Mouse (Mus musculus): Measurements from ENCODE around the gene Hoxd13.

Gene Hoxd13

DNA sequence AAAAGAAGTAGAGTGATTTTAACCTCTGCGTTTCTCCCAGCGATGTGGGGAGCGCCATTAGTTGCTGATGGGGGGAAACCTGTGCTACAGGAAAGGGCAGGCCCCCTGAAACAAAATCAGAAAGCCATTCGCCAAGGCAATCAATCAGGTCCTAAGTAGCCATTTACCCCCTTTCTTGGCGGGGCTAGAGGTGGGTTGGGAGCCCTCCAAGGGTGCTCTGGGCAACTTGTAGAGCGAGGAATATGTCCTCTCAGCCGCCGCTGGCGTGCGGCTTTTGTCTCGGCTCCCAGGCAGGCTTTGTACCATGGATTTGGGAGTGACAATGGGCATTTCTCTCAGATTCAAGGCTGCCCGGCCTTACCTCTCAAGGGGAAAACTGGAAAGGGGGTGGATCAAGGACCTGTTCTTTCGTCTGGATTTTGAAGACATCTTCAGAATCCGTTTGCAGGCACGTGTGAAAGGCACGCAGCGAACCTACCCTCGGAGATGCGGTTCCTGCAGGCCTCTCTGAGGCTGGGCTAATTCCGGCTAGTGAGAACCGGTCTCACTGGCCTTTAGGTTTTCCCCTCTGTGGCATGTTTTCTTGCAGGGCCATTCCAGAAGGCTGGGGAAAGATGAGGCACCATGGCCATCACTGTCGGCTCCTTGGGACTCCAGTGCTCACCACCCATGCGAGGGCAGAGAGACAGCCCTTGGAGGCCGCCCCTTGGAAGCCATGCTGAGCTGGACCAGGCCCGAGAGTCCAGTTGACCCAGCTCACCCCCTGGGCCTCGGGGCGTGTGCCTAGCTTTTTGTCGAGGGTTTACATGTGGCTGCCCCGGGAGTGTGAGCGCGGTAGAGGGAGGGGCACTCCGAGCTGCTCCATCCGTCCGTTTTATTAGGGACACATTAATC lies 28.6 kb downstream of the Hoxd13 start:
- no peak for DNase-seq

DNA sequence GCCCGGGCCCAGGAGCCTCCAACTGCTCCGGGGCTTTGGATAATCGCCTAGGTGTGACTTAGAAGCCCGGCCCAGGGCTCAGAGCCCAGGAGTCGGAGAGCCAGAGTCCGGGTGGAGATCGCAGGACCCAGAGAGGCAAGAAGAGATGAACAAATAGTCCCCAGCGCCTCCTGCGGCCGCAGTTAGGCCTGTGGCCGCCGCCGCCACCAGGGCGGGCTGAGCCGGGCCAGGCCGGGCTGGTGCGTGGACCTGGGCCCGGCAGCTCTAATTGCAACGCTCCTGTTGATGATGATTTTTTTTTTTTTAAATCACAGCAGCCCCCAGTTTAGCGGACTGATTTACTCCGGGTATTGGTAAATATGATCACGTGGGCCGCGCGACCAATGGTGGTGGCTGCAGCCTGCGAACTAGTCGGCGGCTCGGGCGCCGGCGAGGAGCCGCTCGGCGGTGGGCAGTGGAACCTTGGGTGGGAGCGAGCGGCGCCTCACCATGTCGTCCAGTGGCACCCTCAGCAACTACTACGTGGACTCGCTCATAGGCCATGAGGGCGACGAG lies 29.5 kb downstream of the Hoxd13 start, which contains the start of gene Hoxd9:
Gene Hoxd9, plus strand, starts transcription at position 161 of the 555 bp plus-strand sequence.
- no peak for DNase-seq

DNA sequence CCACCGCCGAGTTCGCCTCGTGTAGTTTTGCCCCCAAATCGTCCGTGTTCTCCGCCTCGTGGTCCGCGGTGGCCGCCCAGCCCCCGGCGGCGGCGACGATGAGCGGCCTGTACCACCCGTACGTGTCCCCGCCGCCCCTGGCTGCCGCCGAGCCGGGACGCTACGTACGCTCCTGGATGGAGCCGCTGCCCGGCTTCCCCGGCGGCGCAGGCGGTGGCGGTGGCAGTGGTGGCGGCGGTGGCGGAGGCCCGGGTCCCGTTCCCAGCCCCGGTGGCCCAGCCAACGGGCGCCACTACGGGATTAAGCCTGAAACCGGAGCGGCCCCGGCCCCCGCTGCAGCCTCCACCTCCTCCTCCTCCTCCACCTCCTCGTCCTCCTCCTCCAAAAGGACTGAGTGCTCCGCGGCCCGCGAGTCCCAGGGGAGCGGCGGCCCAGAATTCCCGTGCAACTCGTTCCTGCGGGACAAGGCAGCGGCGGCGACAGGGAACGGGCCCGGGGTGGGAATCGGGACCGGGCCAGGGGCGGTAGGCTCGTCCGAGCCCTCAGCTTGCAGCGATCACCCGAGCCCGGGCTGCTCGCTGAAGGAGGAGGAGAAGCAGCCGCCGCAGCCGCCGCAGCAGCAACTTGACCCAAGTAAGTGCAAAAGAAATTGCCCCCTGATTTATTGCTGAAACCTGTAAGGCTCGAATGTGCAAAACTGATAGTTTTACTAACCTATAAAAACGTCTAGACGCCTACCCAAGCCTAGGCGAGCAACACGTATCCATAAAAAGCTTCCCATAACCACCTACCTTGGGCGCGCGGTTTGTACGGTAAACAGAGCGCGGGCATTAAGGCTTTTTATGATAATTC lies 30.3 kb downstream of the Hoxd13 start:
- no peak for DNase-seq

DNA sequence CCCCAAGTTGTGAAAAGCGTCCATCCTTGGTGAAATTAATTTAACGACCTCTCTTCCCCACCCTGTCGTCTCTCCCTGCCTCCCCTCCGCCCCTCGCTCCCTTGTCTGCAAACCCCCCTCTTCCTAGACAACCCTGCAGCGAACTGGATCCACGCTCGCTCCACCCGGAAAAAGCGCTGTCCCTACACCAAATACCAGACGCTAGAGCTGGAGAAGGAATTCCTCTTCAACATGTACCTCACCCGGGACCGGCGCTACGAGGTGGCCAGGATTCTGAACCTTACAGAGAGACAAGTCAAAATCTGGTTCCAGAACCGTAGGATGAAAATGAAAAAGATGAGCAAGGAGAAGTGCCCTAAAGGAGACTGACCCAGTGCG lies 30.9 kb downstream of the Hoxd13 start:
- DNase-seq = no peak

DNA sequence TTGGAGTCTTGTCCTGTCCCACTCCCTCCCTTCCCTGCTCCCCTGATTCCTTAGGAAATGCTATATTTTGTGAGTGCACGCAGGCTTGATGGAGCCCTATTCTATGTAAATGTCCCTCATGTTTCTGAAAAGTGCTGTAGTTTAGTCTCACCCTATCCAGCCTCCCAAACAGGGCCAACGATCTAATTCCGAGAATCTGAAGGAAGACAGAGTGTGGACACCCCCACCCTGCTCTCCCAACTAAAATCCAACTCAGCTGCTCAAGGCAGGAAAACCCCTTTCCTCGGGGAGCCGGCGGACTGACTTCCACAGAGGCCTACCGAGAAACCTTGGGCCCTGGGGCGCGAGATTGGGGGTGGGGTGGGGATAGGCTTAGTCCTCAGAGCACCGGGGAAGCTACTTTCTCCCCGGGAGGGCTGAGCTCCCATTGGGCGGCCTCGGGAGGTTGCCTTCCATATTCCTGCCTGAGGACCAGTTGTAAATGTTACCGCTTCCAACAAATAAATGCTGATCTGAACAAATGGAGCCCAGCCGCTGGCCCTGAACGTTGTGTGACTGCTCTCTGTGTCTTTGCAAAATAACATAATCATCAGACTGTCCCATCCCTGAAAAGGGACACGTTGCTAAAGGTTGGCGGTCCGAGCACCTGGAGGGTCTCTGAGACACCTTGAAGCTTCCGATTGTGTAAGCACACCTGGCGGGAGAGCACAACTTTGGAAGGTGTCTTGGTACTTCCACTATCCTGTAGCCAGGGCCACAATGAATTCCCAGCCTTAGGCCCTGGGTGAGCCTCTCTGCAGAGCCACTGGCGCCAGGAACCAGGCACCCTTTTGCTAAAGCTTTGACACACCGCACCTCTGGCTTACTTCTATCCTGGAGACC lies 31.8 kb downstream of the Hoxd13 start:
- no peak for DNase-seq

DNA sequence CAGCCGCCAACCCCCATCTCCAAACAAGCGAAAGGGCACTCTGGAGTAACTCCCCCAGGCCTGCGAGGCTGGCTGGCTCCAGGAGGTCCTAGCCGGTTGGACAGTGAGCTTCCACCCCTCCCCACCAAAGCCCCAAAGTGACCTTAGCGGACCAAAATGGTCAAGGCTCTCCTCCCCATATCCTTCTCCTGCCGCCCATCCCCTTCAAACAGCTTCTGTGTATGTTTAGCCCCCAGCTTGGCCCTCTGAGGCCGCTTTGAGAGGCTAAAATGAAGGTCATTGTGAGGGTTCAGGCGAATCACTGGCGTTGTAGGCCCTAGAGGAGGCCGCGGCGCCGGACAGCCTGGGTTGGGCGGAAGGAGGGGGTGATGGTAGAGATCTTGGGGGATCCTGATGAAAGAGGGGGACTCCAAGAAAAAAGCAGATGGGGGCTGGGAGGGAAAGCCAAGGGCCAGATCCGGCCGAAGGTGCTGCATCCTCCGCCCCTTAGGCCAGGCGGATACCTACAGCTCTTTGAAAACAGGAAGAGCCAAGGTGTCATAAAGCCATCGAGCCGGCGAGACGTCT lies 32.5 kb downstream of the Hoxd13 start:
- DNase-seq = no peak

DNA sequence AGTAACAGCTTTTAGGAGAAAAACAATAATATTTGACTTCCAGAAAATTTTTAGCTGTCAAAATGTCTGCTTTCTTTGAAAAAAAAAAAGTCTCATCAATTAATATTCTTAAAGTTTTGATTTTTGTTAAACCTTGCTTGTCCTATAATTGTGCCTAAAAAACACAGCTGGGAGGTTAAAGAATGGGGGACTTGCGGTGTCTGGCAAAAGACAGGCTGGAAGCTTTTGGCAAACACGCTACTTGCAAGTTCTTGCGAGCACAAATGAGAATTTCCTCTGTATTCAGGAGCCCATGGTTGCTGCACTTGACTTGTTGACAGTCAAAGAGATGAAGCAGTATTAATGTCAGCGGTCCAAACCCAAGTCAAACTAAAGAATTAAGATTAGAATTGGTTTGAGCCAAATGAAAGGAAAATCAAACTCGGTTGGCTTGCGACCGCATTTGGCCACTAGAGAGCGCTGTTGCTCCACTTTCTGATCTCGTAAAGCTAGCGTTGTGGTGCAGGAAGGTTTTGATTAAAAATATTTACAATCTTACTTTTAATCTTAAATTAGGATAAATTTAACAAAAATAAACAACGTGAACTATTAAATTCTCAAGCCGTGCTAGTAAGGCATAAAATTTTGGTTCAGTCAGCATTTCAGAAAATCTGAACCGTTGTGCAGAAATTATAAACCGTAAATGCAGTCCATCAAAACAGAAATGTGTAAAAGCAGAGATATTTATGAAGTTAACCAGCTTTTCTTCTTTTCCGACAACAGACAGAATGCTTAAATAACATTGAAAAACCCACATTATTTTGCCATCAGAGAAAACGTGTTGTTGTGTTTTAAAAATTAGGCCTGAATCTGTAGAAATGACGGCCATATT lies 34.1 kb downstream of the Hoxd13 start:
- DNase-seq = no peak

DNA sequence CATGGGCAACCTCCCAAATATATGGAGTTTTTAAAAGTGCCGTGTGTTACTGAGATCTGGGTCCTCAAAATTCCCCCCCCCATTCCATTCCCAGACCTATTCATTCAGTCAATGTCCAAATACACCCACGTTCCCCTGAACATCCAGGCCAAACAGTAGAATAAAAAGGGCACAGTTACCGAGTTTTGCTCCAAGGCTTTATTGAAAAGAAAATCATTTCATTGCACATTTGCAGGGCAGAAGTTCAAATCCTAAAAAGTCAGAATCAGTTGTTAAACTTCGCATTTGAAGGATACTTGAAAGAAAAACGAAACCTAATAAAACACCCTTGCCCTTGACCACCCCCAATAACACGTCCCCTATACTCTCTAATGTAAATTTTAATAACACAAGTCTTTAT lies 34.7 kb downstream of the Hoxd13 start:
- DNase-seq = no peak

DNA sequence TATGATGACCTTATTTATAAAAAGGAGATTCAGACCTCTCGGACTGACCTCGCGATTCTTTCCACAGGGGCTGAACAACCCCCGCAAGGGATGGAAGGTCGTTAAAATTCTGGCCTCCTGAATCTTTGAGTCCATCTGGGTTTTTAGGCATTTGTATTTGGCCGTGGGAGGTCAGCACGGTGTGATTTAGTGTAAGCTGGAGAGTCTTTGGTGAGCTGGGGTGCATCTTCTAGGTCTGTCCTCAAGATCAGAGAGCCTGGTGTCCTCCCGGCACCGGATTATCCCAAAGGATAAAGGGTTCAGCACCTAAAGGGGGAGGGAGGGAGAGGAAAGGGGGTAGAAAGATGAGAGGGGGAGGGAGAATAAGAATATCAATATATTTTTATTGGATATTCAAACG lies 35.2 kb downstream of the Hoxd13 start:
- no peak for DNase-seq

DNA sequence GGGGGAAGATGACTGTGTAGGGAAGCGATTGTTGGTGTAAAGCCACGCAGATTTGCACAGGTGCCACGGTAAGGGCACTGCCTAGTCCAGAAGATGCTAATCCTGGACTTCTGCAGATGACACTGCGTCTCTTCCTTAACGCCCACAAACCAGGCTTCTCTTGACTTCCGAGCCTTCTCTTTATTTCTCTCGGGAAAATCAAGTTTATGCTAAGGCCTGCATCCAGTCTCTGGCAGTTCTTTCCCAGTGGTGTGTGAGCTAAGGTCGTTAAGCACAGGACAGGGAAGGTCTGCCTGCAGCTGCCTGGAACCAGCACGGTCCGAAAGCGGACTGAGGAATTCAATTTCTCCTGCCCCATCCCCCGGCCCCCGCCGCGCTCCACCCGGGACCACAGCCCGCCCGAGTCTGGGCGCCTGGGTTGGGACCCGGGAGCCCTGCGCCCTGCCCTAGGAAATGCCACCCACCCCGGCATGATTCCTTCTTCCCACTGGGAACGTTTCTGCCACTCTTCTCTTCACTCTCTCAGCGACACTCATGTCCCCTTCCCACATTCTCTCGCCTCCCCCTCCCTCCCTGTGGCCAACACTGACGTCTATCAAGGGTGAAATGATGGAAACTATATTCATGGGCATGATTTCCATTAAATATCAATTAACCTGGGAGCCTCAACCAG lies 35.7 kb downstream of the Hoxd13 start:
- no peak for DNase-seq

DNA sequence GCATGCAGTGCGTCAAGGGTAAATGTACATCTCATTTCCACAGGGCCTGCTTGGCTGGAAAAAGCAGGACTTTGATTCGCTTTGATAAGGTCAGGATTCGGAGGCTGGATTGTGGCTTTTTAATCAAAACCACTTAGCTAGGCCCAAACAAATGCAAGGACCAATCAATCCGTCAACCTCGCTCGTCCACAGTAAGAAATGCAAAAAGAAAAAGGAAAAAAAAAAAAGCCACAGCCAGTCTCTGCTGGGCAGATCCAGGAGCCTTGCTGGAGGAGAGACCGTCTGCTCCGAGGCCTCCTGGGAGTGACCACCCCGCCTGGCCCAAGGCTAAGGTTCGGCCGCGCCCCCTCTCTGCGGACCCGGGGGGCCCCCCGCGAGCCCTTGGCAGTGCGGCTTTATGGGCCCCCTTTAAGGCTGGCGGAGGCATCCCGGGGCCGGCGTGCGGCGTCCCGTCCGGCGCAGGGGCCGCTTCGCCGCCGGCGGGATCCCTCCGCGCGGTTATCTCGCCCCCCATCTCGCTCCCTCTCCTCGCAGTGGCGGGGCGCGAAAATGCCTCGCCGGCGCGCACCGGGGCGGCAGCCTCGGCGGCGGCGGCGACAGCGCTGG lies 36.4 kb downstream of the Hoxd13 start, which contains the start of gene Hoxd8:
Gene Hoxd8, plus strand, starts transcription at position 223 of the 606 bp plus-strand sequence.
- no peak for DNase-seq

DNA sequence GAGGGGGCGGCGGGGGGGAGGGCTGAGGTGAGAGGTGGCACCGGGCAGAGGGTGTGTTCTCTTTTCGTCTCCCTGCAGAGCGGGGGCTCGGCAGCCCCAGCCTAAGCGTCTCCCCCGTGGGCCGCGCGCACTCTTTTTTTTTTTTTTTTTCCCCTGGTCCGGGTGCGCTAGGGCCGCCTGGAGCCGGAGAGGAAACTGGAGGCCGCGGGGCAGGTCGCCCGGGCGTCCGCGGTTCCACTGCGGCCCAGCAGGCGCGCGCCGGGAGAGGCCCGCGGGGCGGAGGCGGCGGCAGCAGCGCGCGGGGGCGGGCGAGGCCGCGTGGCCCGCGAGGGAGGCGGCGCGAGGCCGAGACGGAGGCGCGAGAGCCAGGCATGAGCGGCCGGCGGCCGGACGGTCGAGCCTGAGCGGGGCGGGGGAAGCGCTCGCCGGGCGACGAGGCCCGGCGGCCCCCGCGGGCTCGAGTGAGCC lies 36.9 kb downstream of the Hoxd13 start:
- DNase-seq = no peak

DNA sequence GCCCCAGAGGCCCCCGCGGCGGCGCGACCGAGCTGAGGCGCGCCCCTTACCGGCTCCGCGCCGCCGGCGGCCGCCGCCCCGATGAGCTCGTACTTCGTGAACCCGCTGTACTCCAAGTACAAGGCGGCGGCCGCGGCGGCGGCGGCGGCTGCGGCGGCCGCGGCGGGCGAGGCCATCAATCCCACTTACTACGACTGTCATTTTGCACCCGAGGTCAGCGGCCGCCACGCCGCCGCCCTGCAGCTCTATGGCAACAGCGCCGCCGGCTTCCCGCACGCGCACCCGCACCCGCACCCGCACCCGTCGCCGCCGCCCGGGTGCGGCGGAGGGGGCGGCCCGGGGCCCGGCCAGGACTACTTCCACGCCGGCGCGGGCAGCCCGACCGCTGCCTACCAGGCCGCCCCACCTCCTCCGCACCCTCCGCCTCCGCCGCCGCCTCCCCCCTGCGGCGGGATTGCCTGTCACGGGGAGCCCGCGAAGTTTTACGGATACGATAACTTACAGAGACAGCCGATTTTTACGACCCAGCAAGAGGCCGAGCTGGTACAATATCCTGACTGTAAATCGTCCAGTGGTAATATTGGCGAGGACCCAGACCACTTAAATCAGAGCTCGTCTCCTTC lies 37.5 kb downstream of the Hoxd13 start:
- DNase-seq = no peak

DNA sequence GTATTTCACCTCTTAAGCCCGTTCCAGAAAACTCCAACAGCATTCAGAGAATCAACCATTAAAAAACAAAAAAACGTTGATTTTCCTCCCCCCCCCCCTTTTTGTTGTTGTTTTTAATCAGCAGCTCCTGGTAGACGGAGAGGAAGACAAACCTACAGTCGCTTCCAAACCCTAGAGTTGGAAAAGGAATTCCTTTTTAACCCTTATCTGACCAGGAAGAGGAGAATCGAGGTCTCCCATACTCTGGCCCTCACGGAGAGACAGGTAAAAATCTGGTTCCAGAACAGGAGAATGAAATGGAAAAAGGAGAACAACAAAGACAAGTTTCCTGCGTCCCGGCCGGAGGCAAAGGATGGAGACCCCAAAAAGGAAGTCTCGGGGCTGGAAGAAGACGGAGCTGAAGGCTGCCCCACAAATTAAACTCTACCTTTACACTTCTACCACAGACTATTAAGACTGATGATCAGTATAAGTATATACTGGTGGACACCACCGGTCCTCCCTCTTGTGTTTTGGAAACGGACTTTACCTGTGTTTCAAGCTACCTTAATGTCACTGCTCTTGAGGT lies 38.4 kb downstream of the Hoxd13 start:
- no peak for DNase-seq

DNA sequence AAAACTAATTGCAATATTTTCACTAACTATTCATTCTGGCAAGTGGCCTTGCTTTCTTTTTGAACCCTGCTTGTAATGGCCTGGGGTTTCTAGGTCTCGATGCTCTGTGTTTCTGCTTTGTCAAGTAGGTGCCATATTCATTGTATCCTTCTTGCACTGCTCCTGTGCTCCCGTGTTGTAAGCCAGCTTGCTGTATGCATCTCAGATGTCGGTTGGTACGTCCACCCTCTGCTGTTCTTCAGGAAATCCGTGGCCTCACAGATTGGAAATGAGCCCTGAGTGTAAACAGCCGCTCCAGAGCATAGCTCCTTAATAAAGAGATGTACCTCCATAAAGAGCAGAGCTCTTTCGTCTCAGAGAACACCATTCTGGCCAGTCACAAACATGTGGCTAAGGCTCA lies 39.5 kb downstream of the Hoxd13 start:
- DNase-seq = no peak

DNA sequence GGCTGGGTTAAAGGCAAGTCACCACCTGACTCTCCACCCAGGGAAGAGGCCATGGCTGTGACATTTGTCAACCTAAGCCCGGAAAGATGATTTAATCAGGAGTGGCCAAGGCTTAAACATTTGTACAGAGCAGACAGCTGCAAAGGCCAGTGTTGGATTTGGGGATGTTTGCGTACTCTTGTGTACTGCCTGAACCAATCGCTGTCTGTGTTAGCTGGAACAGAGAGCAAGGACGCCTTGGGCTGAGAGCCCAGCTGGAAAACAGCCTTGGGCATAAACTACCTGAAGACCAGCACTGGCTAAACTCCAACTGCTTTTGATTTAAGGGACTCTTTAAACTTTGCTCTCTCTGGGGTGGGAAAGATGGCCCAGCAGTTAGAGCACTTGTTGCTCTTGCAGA lies 40.6 kb downstream of the Hoxd13 start:
- DNase-seq = no peak

DNA sequence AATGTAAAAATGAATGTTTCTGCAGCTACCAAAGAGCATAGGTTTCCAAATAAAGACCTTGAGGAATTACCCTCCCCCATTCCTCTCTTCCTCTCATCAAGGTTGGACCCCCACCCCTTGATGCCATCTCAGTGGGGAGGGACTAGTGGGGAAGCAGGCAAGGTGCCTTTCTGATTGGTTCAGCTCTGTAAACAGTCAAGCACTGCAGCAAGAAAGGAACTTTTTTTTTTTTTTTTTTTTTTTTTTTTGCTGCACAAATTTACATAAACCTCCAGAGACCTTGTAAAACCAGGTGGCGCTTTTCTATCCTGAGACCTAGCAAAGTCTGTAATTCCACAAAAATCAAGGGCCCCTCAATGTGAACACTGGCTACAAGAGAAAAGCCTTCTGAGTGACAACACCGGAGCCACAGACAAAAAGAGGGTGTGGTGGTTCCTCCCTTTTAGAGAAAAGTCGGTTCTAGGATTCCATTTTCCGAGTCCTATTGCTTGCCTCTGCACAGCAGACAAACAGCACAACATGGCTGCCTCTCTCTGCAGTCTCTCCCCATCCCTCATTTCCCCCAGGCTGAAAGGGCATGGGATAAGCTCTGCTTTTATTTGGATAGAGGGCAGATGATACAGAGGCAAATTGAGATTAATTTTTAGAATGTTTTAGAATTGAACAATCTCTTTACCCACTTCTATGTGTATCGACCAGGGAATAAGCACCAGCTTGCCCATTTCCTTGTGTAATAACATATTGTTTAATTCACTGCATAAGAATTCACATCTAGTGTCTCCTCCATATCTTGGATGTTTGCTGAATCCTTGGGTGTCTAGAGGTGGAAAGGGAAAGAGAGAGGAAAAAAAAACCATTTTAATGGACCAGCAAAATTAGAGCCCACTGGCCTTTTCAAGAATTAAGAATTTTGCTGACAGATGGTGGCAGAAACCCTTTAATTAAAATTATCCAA lies 41.6 kb downstream of the Hoxd13 start:
- no peak for DNase-seq
